In genomic region chr10:81350351-81351063, GRCm38 (mm10) we compare ENCODE assay signal across 8 mouse cellular contexts. TPM values are rescaled to one million over a fixed set of nuclear protein-coding genes. Genes with fewer than 3 reads are reported as not detected.
DNase-seq lines count a peak whose midpoint lies in the region; ATAC-seq and TF ChIP-seq lines count a peak whose summit lies in the region.

Gene Hmg20b (minus strand): TSS chr10:81350480.

- H3K27ac ChIP-seq in heart, embryonic 12.5 days (ENCODE audit: poor library complexity, severe bottlenecking) = peak within 1 kb of the TSS; percentile 74
- peak within 1 kb of the TSS; percentile 60; the same call in 1 of the 2 replicates for H3K27ac ChIP-seq in kidney, postnatal 0 days
- H3K27ac ChIP-seq in liver, embryonic 11.5 days (ENCODE audit: low read depth, low read length) = peak within 1 kb of the TSS; percentile 87
- peak within 1 kb of the TSS; percentile 74 for H3K27ac ChIP-seq in stomach, embryonic 14.5 days (ENCODE audit: low read length)

- no peaks in the 10 kb centered on the region for H3K9me3 ChIP-seq in heart, embryonic 12.5 days (replicated peaks)
- H3K9me3 ChIP-seq in kidney, postnatal 0 days (replicated peaks; ENCODE audit: low read length) = no peaks in the 10 kb centered on the region
- H3K9me3 ChIP-seq in liver, embryonic 11.5 days (ENCODE audit: control insufficient read depth, low read length) = no peaks in the 10 kb centered on the region
- no peaks in the 10 kb centered on the region for H3K9me3 ChIP-seq in stomach, embryonic 14.5 days (ENCODE audit: control insufficient read depth, low read depth, low read length)

- peak within 1 kb of the TSS; percentile 70 for H3K4me2 ChIP-seq in heart, embryonic 12.5 days
- H3K4me2 ChIP-seq in kidney, postnatal 0 days (ENCODE audit: low read length) = peak within 1 kb of the TSS; percentile 82
- peak within 1 kb of the TSS; percentile 96 for H3K4me2 ChIP-seq in liver, embryonic 11.5 days
- H3K4me2 ChIP-seq in stomach, embryonic 14.5 days (replicated peaks; ENCODE audit: low read depth, low read length) = peak within 1 kb of the TSS; percentile 55

- peak; percentile 82 for ATAC-seq in erythroid progenitor cell, adult 5-6 weeks (replicated peaks; ENCODE audit: low FRiP score, poor library complexity, severe bottlenecking)
- peak; percentile 93 for ATAC-seq in heart, embryonic 12.5 days (ENCODE audit: insufficient number of reproducible peaks, low FRiP score)
- ATAC-seq in kidney, postnatal 0 days (replicated peaks; ENCODE audit: low FRiP score, low read depth) = peak; percentile 91
- peak; percentile 88 for ATAC-seq in liver, embryonic 11.5 days (replicated peaks; ENCODE audit: low FRiP score)
- ATAC-seq in stomach, embryonic 14.5 days (ENCODE audit: insufficient number of reproducible peaks, insufficient read depth, low FRiP score, low read depth) = peak; percentile 93

- H3K4me3 ChIP-seq in heart, embryonic 12.5 days = peak within 1 kb of the TSS; percentile 85
- H3K4me3 ChIP-seq in kidney, postnatal 0 days (replicated peaks; ENCODE audit: low read depth, low read length) = peak within 1 kb of the TSS; percentile 55
- H3K4me3 ChIP-seq in liver, embryonic 11.5 days (ENCODE audit: low read depth, low read length) = peak within 1 kb of the TSS; percentile 86
- peak within 1 kb of the TSS; percentile 88 for H3K4me3 ChIP-seq in stomach, embryonic 14.5 days (ENCODE audit: low read depth, low read length)

- H3K4me1 ChIP-seq in heart, embryonic 12.5 days (replicated peaks) = peaks cover 43% of the 10 kb centered on the region
- H3K4me1 ChIP-seq in kidney, postnatal 0 days (replicated peaks; ENCODE audit: insufficient read depth, low read length) = 0 out of 2 replicates have a peak, but pooled peaks cover 15% of the 10 kb centered on the region
- H3K4me1 ChIP-seq in liver, embryonic 11.5 days (replicated peaks; ENCODE audit: control insufficient read depth, insufficient read depth, low read length) = peaks cover 67% of the 10 kb centered on the region
- H3K4me1 ChIP-seq in stomach, embryonic 14.5 days (ENCODE audit: control insufficient read depth, insufficient read depth, low read length) = peaks cover 19% of the 10 kb centered on the region

- TF ChIP-seq CTCF in kidney, postnatal 0 days (IDR thresholded peaks at IDR 0.05; ENCODE audit: low read depth) = peak; percentile 84

- DNase-seq in CD4-positive helper T cell, adult 2 months (ENCODE audit: low read depth, low spot score) = peak; percentile 99
- peak; percentile 99 for DNase-seq in brain, embryonic 18.5 days (ENCODE audit: low read depth, low spot score)
- DNase-seq in kidney, postnatal 0 days (ENCODE audit: low spot score) = peak; percentile 100
- DNase-seq in liver, embryonic 11.5 days (ENCODE audit: low spot score) = peak; percentile 98
- peak; percentile 98 for DNase-seq in naive thymus-derived CD4-positive, alpha-beta T cell, adult 2 months (ENCODE audit: low read depth)

- 0 out of 2 replicates have a peak, but pooled peaks cover 4% of the 10 kb centered on the region for H3K27me3 ChIP-seq in heart, embryonic 12.5 days (replicated peaks)
- H3K27me3 ChIP-seq in kidney, postnatal 0 days (ENCODE audit: insufficient read depth, low read length) = no peaks in the 10 kb centered on the region
- H3K27me3 ChIP-seq in liver, embryonic 11.5 days (replicated peaks; ENCODE audit: control insufficient read depth, insufficient read depth, low read length) = 0 out of 2 replicates have a peak, but pooled peaks cover 2% of the 10 kb centered on the region
- H3K27me3 ChIP-seq in stomach, embryonic 14.5 days (ENCODE audit: control insufficient read depth, insufficient read depth, low read length) = no peaks in the 10 kb centered on the region

- WGBS in heart, embryonic 12.5 days = under 1% methylated on average over 54 of the region's 54 CpGs
- WGBS in kidney, postnatal 0 days = under 1% methylated on average over 54 of the region's 54 CpGs
- WGBS in liver, embryonic 11.5 days = 1% methylated on average over 54 of the region's 54 CpGs
- WGBS in stomach, embryonic 14.5 days = 1% methylated on average over 54 of the region's 54 CpGs

- peaks cover 23% of the 10 kb centered on the region for H3K36me3 ChIP-seq in heart, embryonic 12.5 days
- H3K36me3 ChIP-seq in kidney, postnatal 0 days (ENCODE audit: insufficient read depth, low read length) = no peaks in the 10 kb centered on the region
- peaks cover 4% of the 10 kb centered on the region; the same call in 1 of the 2 replicates for H3K36me3 ChIP-seq in liver, embryonic 11.5 days (ENCODE audit: control insufficient read depth, insufficient read depth, low read length)
- H3K36me3 ChIP-seq in stomach, embryonic 14.5 days (ENCODE audit: control insufficient read depth, insufficient read depth, low read length) = no peaks in the 10 kb centered on the region; the same call in 1 of the 2 replicates

- peak within 1 kb of the TSS; percentile 94 for H3K9ac ChIP-seq in heart, embryonic 12.5 days
- H3K9ac ChIP-seq in kidney, postnatal 0 days (ENCODE audit: low read depth, low read length) = peak within 1 kb of the TSS; percentile 77
- H3K9ac ChIP-seq in liver, embryonic 11.5 days (ENCODE audit: low read depth, low read length) = peak within 1 kb of the TSS; percentile 84
- peak within 1 kb of the TSS; percentile 76 for H3K9ac ChIP-seq in stomach, embryonic 14.5 days (replicated peaks; ENCODE audit: low read depth, low read length)

RNA-seq across cellular contexts. Expression of gene Hmg20b, which starts in this region (rescaled TPM):
- total RNA-seq in erythroid progenitor cell, adult 5-6 weeks (2015; ENCODE audit: low replicate concordance) = 49.9 and 58.7 TPM in 2 replicates
- 18.1 and 24.4 TPM in 2 replicates for total RNA-seq in erythroid progenitor cell, adult 5-6 weeks (2017; ENCODE audit: low replicate concordance)
- polyA plus RNA-seq in heart, embryonic 12.5 days (2016; fragmentation: Nextera tagmentation; extraction: Ambion mirVana) = 107 and 109 TPM in 2 replicates
- polyA plus RNA-seq in kidney, postnatal 0 days (2015; fragmentation: Nextera tagmentation; extraction: Ambion mirVana) = 92.4 and 99.0 TPM in 2 replicates
- polyA plus RNA-seq in liver, embryonic 11.5 days (2014; fragmentation: Nextera tagmentation; extraction: Ambion mirVana) = 68.6 and 69.2 TPM in 2 replicates
- polyA plus RNA-seq in stomach, embryonic 14.5 days (2014; fragmentation: Nextera tagmentation; extraction: Ambion mirVana) = 98.6 TPM in 2 replicates

Comparison
In these comparisons a context has a peak if more than half of its experiments do, and no peak if none do; other contexts are left out.
1. Peak in every context shown above with its lines: DNase-seq, ATAC-seq, H3K4me3 ChIP-seq and H3K27ac ChIP-seq.